Mouse (Mus musculus) CH12.LX (cell line): ENCODE results near the gene Ercc6l2. TPM values are rescaled to one million over a fixed set of nuclear protein-coding genes. Genes with fewer than 3 reads are reported as not detected.

Experiments used
- DNase-seq: peaks from one replicate; pipeline ENCODE4 v3.0.0-alpha.2; 2013; ENCODE audit errors: extremely low read depth
- H3K27ac ChIP-seq: 2 replicates; pipeline ENCODE4 v1.5.1; 2012; ENCODE audit warnings: low read depth, mild to moderate bottlenecking, control low read depth, moderate library complexity; ENCODE audit not compliant: insufficient read depth
- H3K27me3 ChIP-seq: replicated peaks from 2 replicates; pipeline ENCODE3; 2012; ENCODE audit warnings: inconsistent platforms
- H3K36me3 ChIP-seq, 2 experiments: replicated peaks in 1 of 2; 2 replicates each; pipeline versions ENCODE3 to v1.6.1; 2012; ENCODE audit warnings: inconsistent platforms in 1 of 2, low read length in 1 of 2, mild to moderate bottlenecking in 1 of 2, mixed read lengths in 1 of 2, moderate library complexity in 1 of 2; ENCODE audit not compliant: control insufficient read depth in 1 of 2, insufficient read depth in 1 of 2
- H3K4me1 ChIP-seq, 2 experiments: 2 replicates each; pipeline ENCODE4 v1.6.1; 2012; ENCODE audit warnings: inconsistent platforms in 1 of 2, moderate library complexity in 1 of 2; ENCODE audit not compliant: insufficient read depth in 2 of 2, control insufficient read depth in 1 of 2
- H3K4me2 ChIP-seq: 2 replicates; pipeline ENCODE4 v1.6.1; 2012; ENCODE audit warnings: low read depth, mild to moderate bottlenecking, control low read depth; ENCODE audit not compliant: poor library complexity, insufficient read depth, severe bottlenecking
- H3K4me3 ChIP-seq, 3 experiments: fragments of 150-350 bp in 1 of 3; sonication (generic) in 1 of 3; replicated peaks in 1 of 3; 2 replicates each; pipeline versions ENCODE3 to v1.5.1; 2011 to 2012; ENCODE audit warnings: low read depth in 2 of 3, low read length in 2 of 3, mild to moderate bottlenecking in 2 of 3, moderate library complexity in 2 of 3, control low read depth in 1 of 3, improper control_type of control experiment in 1 of 3, inconsistent platforms in 1 of 3, mixed read lengths in 1 of 3; ENCODE audit not compliant: poor library complexity in 1 of 3
- H3K79me2 ChIP-seq: replicated peaks from 2 replicates; pipeline ENCODE4 v1.6.1; 2012; ENCODE audit warnings: mild to moderate bottlenecking, moderate library complexity; ENCODE audit not compliant: control insufficient read depth, poor library complexity, insufficient read depth, severe bottlenecking; ENCODE audit errors: extremely low read depth
- H3K9ac ChIP-seq: 2 replicates; pipeline ENCODE4 v1.6.1; 2012; ENCODE audit warnings: low read depth, mild to moderate bottlenecking, control low read depth, moderate library complexity; ENCODE audit not compliant: insufficient read depth
- H3K9me3 ChIP-seq: replicated peaks from 2 replicates; pipeline ENCODE3; 2012; ENCODE audit warnings: low read length, inconsistent platforms, mixed read lengths
- ELF1 ChIP-seq: IDR thresholded peaks from 2 replicates; pipeline ENCODE4 v1.6.1; 2014; ENCODE audit warnings: low read depth, mild to moderate bottlenecking, inconsistent platforms, low read length, improper control_type of control experiment
- EP300 ChIP-seq: IDR thresholded peaks from 2 replicates; pipeline ENCODE4 v1.6.1; 2011; ENCODE audit warnings: low read length, improper control_type of control experiment
- HCFC1 ChIP-seq: IDR thresholded peaks from 2 replicates; pipeline ENCODE4 v1.6.1; 2012; ENCODE audit warnings: low read depth, mild to moderate bottlenecking, inconsistent platforms, low read length, improper control_type of control experiment
- JUN ChIP-seq: IDR thresholded peaks from 2 replicates; pipeline ENCODE4 v1.6.1; 2011; ENCODE audit warnings: low read depth, mild to moderate bottlenecking, low read length, improper control_type of control experiment, moderate library complexity; ENCODE audit not compliant: insufficient read depth
- MAX ChIP-seq: IDR thresholded peaks from 2 replicates; pipeline ENCODE4 v1.6.1; 2011; ENCODE audit warnings: low read length, improper control_type of control experiment
- MAZ ChIP-seq: IDR thresholded peaks from 2 replicates; pipeline ENCODE4 v1.6.1; 2012; ENCODE audit warnings: low read depth, mild to moderate bottlenecking, inconsistent platforms, low read length, improper control_type of control experiment, moderate library complexity
- MXI1 ChIP-seq: IDR thresholded peaks from 2 replicates; pipeline ENCODE4 v1.6.1; 2011; ENCODE audit warnings: mild to moderate bottlenecking, low read depth, low read length, improper control_type of control experiment
- MYC ChIP-seq: IDR thresholded peaks from 2 replicates; pipeline ENCODE4 v1.6.1; 2011; ENCODE audit warnings: low read depth, mild to moderate bottlenecking, improper control_type of control experiment, low read length
- NELFE ChIP-seq: IDR thresholded peaks from 2 replicates; pipeline ENCODE4 v1.6.1; 2011; ENCODE audit warnings: low read depth, low read length, improper control_type of control experiment
- RCOR1 ChIP-seq: conservative IDR thresholded peaks from 2 replicates; pipeline ENCODE4 v1.6.1; 2012; ENCODE audit warnings: low read depth, mild to moderate bottlenecking, inconsistent platforms, low read length, improper control_type of control experiment
- SIN3A ChIP-seq: IDR thresholded peaks from 2 replicates; pipeline ENCODE4 v1.6.1; 2012; ENCODE audit warnings: low read length, improper control_type of control experiment, inconsistent platforms
- TCF12 ChIP-seq: IDR thresholded peaks from 2 replicates; pipeline ENCODE4 v1.6.1; 2014; ENCODE audit warnings: low read depth, mild to moderate bottlenecking, inconsistent platforms, low read length, improper control_type of control experiment
- USF1 ChIP-seq: IDR thresholded peaks from 2 replicates; pipeline ENCODE4 v1.6.1; 2014; ENCODE audit warnings: low read depth, mild to moderate bottlenecking, inconsistent platforms, low read length, improper control_type of control experiment
- ZC3H11A ChIP-seq: IDR thresholded peaks from 2 replicates; pipeline ENCODE4 v1.6.1; 2012; ENCODE audit warnings: low read depth, mild to moderate bottlenecking, inconsistent platforms, low read length, improper control_type of control experiment
- ZKSCAN1 ChIP-seq: IDR thresholded peaks from 2 replicates; pipeline ENCODE4 v1.6.1; 2012; ENCODE audit warnings: low read depth, inconsistent platforms, low read length, improper control_type of control experiment, borderline replicate concordance
- ZMIZ1 ChIP-seq: IDR thresholded peaks from 2 replicates; pipeline ENCODE4 v1.6.1; 2012; ENCODE audit warnings: low read depth, mild to moderate bottlenecking, inconsistent platforms, low read length, improper control_type of control experiment
- ZNF384 ChIP-seq: IDR thresholded peaks from 2 replicates; pipeline ENCODE4 v1.6.1; 2012; ENCODE audit warnings: low read depth, low read length, improper control_type of control experiment, inconsistent platforms
- dilution Hi-C: fragments of 300-500 bp; cut with MboI; formaldehyde crosslinking; loops from 2 replicates; pipeline ENCODE4 v1.14.3; 2020; ENCODE audit warnings: low sequenced_read_pairs; ENCODE audit not compliant: extremely low pct_unique_long_range_greater_than_20kb, extremely low pct_ligation_motif_present
- in situ Hi-C: fragments of 300-500 bp; cut with MboI; formaldehyde crosslinking; loops from 3 replicates; pipeline ENCODE4 v1.14.3; 2019; ENCODE audit warnings: low sequenced_read_pairs, low pct_ligation_motif_present, low pct_unique_long_range_greater_than_20kb, mixed read lengths
- polyA plus RNA-seq: library from polyadenylated mRNA; unstranded; fragments of >175 nt; gene quantifications from 2 replicates; pipeline ENCODE4 v1.2.1, GENCODE M21; 2012; ENCODE audit warnings: low read depth; ENCODE audit not compliant: insufficient read length
- total RNA-seq, 2 experiments: library from RNA; depleted of rRNA; stranded (reverse); fragments of 300-350 nt in 1 of 2; fragments of >200 nt in 1 of 2; gene quantifications; 2 replicates each; pipeline ENCODE4 v1.2.3; 2012 to 2014

The Ercc6l2 gene
- total and polyA plus RNA-seq, 3 experiments, result 44.3 to 97.0 (median 62.5) TPM

DNA sequence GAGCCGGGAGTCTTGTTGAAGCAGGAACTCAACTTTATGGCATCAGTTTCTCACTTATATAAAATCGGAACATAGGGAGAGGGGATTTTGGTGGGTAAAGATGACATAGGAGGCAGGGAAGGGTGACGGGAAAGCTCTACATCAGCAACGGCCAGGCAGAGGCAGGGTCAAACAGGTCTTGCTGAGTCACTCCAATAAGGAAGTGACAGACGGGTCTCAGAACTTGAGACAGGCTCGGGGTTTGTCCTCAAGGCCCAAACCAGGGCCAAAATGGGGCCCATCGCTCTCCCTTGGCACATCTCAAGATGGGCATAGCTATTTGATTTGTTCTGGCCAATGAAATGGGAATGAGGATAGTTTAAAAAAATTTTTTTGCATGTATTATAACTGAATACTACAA is 128.6 kb downstream of the Ercc6l2 start:
- Histone ChIP-seq H3K79me2 (no peaks in the 10 kb centered on the region), H3K27me3 (no peaks in the 10 kb centered on the region), H3K27ac (no peak overlapping the region), H3K4me1 (peaks cover 0 to 10% of the 10 kb centered on the region in 2 experiments; a peak in 1 of 4 replicates), H3K9me3 (no peaks in the 10 kb centered on the region), H3K36me3 (no peaks in the 10 kb centered on the region), H3K4me3 (no peak overlapping the region), H3K4me2 (no peak overlapping the region), H3K9ac (no peak overlapping the region)
- DNase-seq, result no peak
- dilution Hi-C loops, result no loop called here
- TF ChIP-seq EP300, result no peak
- TF ChIP-seq, all 38 proteins: peak for 0
- in situ Hi-C loops, result no loop called here

GRCm38 (mm10) chr13:63944344-63945021 is 129.4 kb downstream of the Ercc6l2 start:
- peaks cover 0 to 10% of the 10 kb centered on the region in 2 experiments; a peak in 1 of 4 replicates for H3K4me1 ChIP-seq
- DNase-seq, result no peak
- H3K27me3 ChIP-seq, result no peaks in the 10 kb centered on the region
- H3K27ac ChIP-seq, result no peak overlapping the region
- H3K79me2 ChIP-seq, result no peaks in the 10 kb centered on the region
- H3K4me3 ChIP-seq, result no peak overlapping the region
- H3K9me3 ChIP-seq, result no peaks in the 10 kb centered on the region
- no peaks in the 10 kb centered on the region for H3K36me3 ChIP-seq
- H3K9ac ChIP-seq, result no peak overlapping the region
- dilution Hi-C loops (no loop called here), in situ Hi-C loops (no loop called here)
- H3K4me2 ChIP-seq, result no peak overlapping the region
- TF ChIP-seq SIN3A (no peak), ELF1 (no peak), ZNF384 (no peak), ZKSCAN1 (no peak), HCFC1 (no peak), MAX (no peak), NELFE (no peak), ZC3H11A (no peak), TCF12 (no peak), RCOR1 (no peak), MXI1 (no peak), MYC (no peak), USF1 (no peak), ZMIZ1 (no peak), MAZ (no peak), JUN (no peak)

Other genes starting within 250 kb of the Ercc6l2 start
- 7.4 and 8.2 TPM in 2 replicates for gene Ptch1, start 241.6 kb upstream of the Ercc6l2 start, total RNA-seq (2012; rRNA removed)
- 5.2 and 6.2 TPM in 2 replicates for gene Ptch1, start 241.6 kb upstream of the Ercc6l2 start, total RNA-seq (2014; rRNA removed)
- gene Ptch1, start 241.6 kb upstream of the Ercc6l2 start, polyA plus RNA-seq, result 14.9 and 15.5 TPM in 2 replicates